Mouse (Mus musculus): ENCODE results near the gene Arfgef3. TPM values are rescaled to one million over a fixed set of nuclear protein-coding genes. Genes with fewer than 3 reads are reported as not detected.

Arfgef3 gene
- polyA plus RNA-seq, 1 experiment from 2014 or later = 6.4 TPM

DNA sequence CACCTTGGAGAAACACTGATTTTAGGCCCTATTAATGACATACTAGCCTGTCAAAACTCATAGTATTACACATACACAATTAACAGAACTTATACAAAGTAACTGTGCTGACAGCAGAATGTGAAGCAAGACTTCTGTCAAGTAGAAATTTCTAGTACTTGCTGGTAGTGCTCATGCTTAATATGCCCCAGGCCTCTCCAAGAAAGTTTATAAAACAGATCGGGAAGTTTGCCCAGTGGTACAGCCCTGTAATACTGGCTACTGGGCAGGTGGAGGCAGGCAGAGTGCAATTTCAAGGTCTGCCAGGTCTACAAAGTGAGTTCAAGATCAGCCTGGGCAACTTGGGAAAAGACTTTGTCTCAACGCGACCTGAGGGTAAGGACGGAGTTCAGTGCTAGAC lies 32.3 kb downstream of the Arfgef3 start:
- Histone ChIP-seq H3K27me3 (no peaks in the 10 kb centered on the region), H3K9ac (no peak overlapping the region), H3K4me2 (no peak overlapping the region), H3K4me1 (replicated peaks) (peaks cover 10% of the 10 kb centered on the region; the same call in 1 of the 2 replicates), H3K27ac (replicated peaks) (0 out of 2 replicates have a peak overlapping the region, but pooled peaks have one; percentile 21), H3K36me3 (no peaks in the 10 kb centered on the region), H3K4me3 (no peak overlapping the region), H3K9me3 (no peaks in the 10 kb centered on the region)
- ATAC-seq (ENCODE audit: low FRiP score, low read depth) = no peak
- WGBS = 92% methylated on average over 4 of the region's 4 CpGs

GRCm38 (mm10) chr10:18710949-18711348 lies 32.8 kb downstream of the Arfgef3 start:
- Histone ChIP-seq H3K4me3 (no peak overlapping the region), H3K27me3 (no peaks in the 10 kb centered on the region), H3K27ac (replicated peaks) (0 out of 2 replicates have a peak overlapping the region, but pooled peaks have one; percentile 21), H3K4me1 (replicated peaks) (peaks cover 10% of the 10 kb centered on the region; the same call in 1 of the 2 replicates), H3K9me3 (no peaks in the 10 kb centered on the region), H3K4me2 (no peak overlapping the region), H3K9ac (no peak overlapping the region), H3K36me3 (no peaks in the 10 kb centered on the region)
- ATAC-seq (ENCODE audit: low FRiP score, low read depth) = no peak
- WGBS = 52% methylated on average over 6 of the region's 6 CpGs

DNA sequence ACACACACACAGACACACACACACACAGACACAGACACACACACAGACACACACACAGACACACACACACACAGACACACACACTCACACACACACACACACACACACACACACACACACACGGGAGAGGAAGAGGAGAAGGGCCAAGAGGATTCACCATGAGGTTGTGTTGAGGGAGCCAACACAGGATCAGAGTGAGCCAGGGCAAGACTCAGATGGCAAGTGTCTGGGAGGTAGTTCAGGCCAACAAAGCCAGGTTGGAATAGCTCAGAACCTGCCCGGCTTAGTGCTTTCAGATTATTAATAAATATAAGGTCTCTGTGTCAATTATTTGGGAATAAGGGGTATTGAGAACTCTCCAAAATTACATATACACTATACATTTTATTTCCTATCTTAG lies 33.9 kb downstream of the Arfgef3 start:
- Histone ChIP-seq H3K27ac (replicated peaks) (no peak overlapping the region), H3K36me3 (no peaks in the 10 kb centered on the region), H3K9ac (no peak overlapping the region), H3K4me1 (replicated peaks) (peaks cover 11% of the 10 kb centered on the region; the same call in 1 of the 2 replicates), H3K9me3 (no peaks in the 10 kb centered on the region), H3K27me3 (no peaks in the 10 kb centered on the region), H3K4me2 (no peak overlapping the region), H3K4me3 (no peak overlapping the region)
- 90% methylated on average over 2 of the region's 2 CpGs for WGBS
- ATAC-seq (ENCODE audit: low FRiP score, low read depth) = no peak

DNA sequence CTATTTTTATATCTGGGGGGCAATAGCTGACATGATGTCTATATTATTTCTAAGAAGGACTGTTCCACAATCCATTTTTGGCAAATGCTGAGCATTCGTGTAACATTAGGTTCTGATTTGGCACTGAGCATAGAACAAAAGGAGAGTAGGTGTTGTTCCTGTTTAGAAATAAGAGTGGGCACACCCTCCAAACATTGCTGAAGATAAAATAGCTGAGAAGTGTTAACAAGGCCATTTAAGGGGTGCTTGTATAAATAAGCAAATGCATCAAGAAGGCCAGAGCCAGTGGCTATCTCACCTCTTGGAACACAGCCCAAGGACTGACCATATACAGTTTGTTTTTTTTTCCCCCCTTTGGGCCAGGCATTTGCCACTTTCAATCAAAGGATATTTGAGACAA lies 35.1 kb downstream of the Arfgef3 start:
- H3K4me1 ChIP-seq (replicated peaks) = peaks cover 14% of the 10 kb centered on the region; the same call in 1 of the 2 replicates
- H3K9me3 ChIP-seq = no peaks in the 10 kb centered on the region
- 84% methylated on average over 1 of the region's 1 CpGs for WGBS
- H3K9ac ChIP-seq = no peak overlapping the region
- no peak for ATAC-seq (ENCODE audit: low FRiP score, low read depth)
- no peaks in the 10 kb centered on the region for H3K36me3 ChIP-seq
- H3K4me3 ChIP-seq = no peak overlapping the region
- H3K4me2 ChIP-seq = no peak overlapping the region
- H3K27me3 ChIP-seq = no peaks in the 10 kb centered on the region
- H3K27ac ChIP-seq (replicated peaks) = no peak overlapping the region

GRCm38 (mm10) chr10:18704393-18705120 lies 39.2 kb downstream of the Arfgef3 start:
- Histone ChIP-seq H3K36me3 (no peaks in the 10 kb centered on the region), H3K4me2 (no peak overlapping the region), H3K27ac (replicated peaks) (no peak overlapping the region), H3K9ac (no peak overlapping the region), H3K27me3 (no peaks in the 10 kb centered on the region), H3K4me3 (no peak overlapping the region), H3K4me1 (replicated peaks) (peaks cover 9% of the 10 kb centered on the region), H3K9me3 (no peaks in the 10 kb centered on the region)
- WGBS = 47% methylated on average over 4 of the region's 4 CpGs
- 0 out of 2 replicates have a peak, but pooled peaks have one; percentile 35 for ATAC-seq (ENCODE audit: low FRiP score, low read depth)

GRCm38 (mm10) chr10:18701517-18701916 lies 42.2 kb downstream of the Arfgef3 start:
- no peak overlapping the region for H3K4me2 ChIP-seq
- H3K4me3 ChIP-seq = no peak overlapping the region
- no peaks in the 10 kb centered on the region for H3K36me3 ChIP-seq
- H3K9me3 ChIP-seq = no peaks in the 10 kb centered on the region
- no peaks in the 10 kb centered on the region for H3K27me3 ChIP-seq
- no peak overlapping the region for H3K9ac ChIP-seq
- no peak for ATAC-seq (ENCODE audit: low FRiP score, low read depth)
- peaks cover 9% of the 10 kb centered on the region for H3K4me1 ChIP-seq (replicated peaks)
- no peak overlapping the region for H3K27ac ChIP-seq (replicated peaks)

DNA sequence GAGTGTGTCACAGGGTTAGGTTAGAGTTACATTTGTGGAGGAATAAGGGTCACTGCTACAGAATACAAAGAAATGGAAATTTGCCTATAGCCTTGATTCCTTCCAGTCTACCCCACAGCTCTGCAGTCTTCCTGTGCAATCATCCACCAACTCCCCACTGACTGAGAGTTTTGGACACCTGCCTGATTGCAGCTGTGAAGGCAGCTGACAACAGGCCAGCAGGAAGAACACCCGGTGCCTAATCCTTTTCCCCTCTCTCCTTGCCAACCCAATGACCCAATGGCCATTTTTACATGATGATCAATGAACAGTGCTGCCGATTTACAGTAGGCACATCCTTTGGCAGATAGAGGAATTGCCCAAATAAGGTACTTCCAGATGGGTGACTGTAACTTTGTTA lies 43.6 kb downstream of the Arfgef3 start:
- ATAC-seq (ENCODE audit: low FRiP score, low read depth) = no peak
- peaks cover 9% of the 10 kb centered on the region for H3K4me1 ChIP-seq (replicated peaks)
- no peak overlapping the region for H3K4me3 ChIP-seq
- H3K36me3 ChIP-seq = 0 out of 2 replicates have a peak, but pooled peaks cover 8% of the 10 kb centered on the region
- H3K9me3 ChIP-seq = no peaks in the 10 kb centered on the region
- 66% methylated on average over 2 of the region's 2 CpGs for WGBS
- H3K27ac ChIP-seq (replicated peaks) = no peak overlapping the region
- H3K9ac ChIP-seq = no peak overlapping the region
- H3K4me2 ChIP-seq = no peak overlapping the region
- no peaks in the 10 kb centered on the region for H3K27me3 ChIP-seq

DNA sequence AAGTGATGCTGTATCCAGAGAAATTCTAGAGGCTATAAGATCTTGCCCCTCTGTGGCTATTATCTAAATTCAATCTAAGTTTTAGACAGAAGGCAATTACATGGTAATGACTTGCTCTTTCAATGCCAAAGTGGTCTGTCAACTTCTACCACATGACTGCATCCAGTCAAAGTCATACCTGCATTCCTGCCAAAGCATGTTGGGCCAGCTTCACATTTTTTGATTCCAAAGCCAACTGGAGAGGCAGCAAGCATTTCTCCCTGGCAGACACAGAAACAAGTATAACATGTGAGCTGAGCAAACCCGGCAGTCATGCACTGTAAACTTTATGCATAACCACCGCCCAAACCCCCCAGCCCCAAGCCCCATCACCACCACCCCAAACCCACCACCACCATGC lies 44.6 kb downstream of the Arfgef3 start:
- ATAC-seq (ENCODE audit: low FRiP score, low read depth) = no peak
- no peak overlapping the region for H3K9ac ChIP-seq
- H3K4me1 ChIP-seq (replicated peaks) = peaks cover 5% of the 10 kb centered on the region
- no peaks in the 10 kb centered on the region for H3K27me3 ChIP-seq
- no peak overlapping the region for H3K27ac ChIP-seq (replicated peaks)
- no peak overlapping the region for H3K4me2 ChIP-seq
- H3K36me3 ChIP-seq = 0 out of 2 replicates have a peak, but pooled peaks cover 10% of the 10 kb centered on the region
- no peaks in the 10 kb centered on the region for H3K9me3 ChIP-seq
- no peak overlapping the region for H3K4me3 ChIP-seq
- 95% methylated on average over 2 of the region's 2 CpGs for WGBS

DNA sequence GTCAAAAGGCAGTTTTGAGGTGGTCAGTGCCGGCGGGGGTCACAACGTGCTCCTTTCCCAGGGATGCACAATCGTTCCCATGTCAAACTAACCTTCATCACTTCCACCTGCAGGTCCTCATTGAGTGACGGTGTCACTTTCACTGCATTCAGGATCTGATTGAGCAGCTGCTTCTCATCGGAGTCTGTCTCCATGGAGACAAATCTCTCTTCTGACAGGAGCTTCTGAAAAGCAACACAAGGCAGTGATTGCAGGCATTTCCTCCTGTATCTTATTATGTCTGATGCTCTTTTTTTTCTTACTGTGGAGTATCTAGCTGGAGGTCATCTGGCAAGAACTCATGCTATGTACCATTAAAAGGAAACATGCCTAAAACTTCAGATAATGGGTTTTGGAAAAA lies 47.3 kb downstream of the Arfgef3 start:
- Histone ChIP-seq H3K36me3 (0 out of 2 replicates have a peak, but pooled peaks cover 10% of the 10 kb centered on the region), H3K4me2 (no peak overlapping the region), H3K4me3 (no peak overlapping the region), H3K27ac (replicated peaks) (no peak overlapping the region), H3K9me3 (no peaks in the 10 kb centered on the region), H3K27me3 (no peaks in the 10 kb centered on the region), H3K4me1 (replicated peaks) (peaks cover 5% of the 10 kb centered on the region), H3K9ac (no peak overlapping the region)
- no peak for ATAC-seq (ENCODE audit: low FRiP score, low read depth)
- WGBS = 50% methylated on average over 6 of the region's 6 CpGs

GRCm38 (mm10) chr10:18688234-18688633 lies 55.5 kb downstream of the Arfgef3 start:
- H3K27ac ChIP-seq (replicated peaks) = no peak overlapping the region
- 40% methylated on average over 2 of the region's 2 CpGs for WGBS
- no peak overlapping the region for H3K4me3 ChIP-seq
- no peak overlapping the region for H3K9ac ChIP-seq
- no peaks in the 10 kb centered on the region for H3K4me1 ChIP-seq (replicated peaks)
- H3K9me3 ChIP-seq = no peaks in the 10 kb centered on the region
- no peaks in the 10 kb centered on the region for H3K27me3 ChIP-seq
- ATAC-seq (ENCODE audit: low FRiP score, low read depth) = no peak
- H3K4me2 ChIP-seq = no peak overlapping the region
- H3K36me3 ChIP-seq = no peaks in the 10 kb centered on the region; the same call in 1 of the 2 replicates

- H3K4me1 ChIP-seq (replicated peaks) = peaks cover 3% of the 10 kb centered on the region
- peaks cover 8% of the 10 kb centered on the region; the same call in 1 of the 2 replicates for H3K36me3 ChIP-seq
- H3K27me3 ChIP-seq = no peaks in the 10 kb centered on the region
- no peak overlapping the region for H3K4me3 ChIP-seq
- 0 out of 2 replicates have a peak overlapping the region, but pooled peaks have one; percentile 9 for H3K27ac ChIP-seq (replicated peaks)
- no peak for ATAC-seq (ENCODE audit: low FRiP score, low read depth)
- WGBS = 72% methylated on average over 2 of the region's 2 CpGs
- H3K9me3 ChIP-seq = no peaks in the 10 kb centered on the region
- H3K4me2 ChIP-seq = no peak overlapping the region
- H3K9ac ChIP-seq = no peak overlapping the region
Observed at GRCm38 (mm10) chr10:18681385-18681954, 62.3 kb downstream of the Arfgef3 start.

DNA sequence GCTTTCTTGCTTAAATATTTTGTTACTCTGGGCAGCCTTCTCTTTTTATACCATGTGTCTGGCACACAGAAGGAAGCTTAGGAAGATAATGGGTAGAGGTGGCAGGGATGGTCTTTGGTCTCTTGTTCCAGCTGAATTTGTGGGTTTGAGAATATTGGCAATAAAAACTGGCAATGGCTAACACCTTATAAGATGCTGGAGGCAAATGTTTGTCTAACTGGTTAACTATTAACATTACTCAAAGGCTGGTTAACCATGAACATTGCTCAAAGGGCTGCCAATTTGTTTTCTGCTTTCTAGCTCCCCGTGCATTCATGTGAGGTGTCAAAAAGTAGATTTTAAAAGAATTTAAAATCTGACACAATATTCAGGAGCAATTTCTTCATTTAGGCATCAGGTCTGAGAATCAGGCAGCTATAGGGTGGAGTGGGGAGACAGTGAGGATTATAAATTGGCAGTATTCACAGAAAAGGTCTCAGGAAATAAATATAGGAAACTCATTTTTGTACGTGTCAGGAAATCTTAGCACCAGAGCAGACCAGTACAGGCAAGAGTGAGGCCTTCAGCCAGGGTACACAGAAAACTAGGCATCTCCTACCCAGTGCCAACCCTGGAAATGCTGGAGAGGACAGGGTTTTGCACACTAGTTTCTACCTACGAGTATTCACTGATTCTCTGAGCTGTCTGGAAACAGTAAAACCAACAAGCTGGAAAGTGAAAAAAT lies 62.9 kb downstream of the Arfgef3 start:
- H3K4me1 ChIP-seq (replicated peaks) = peaks cover 3% of the 10 kb centered on the region
- 69% methylated on average over 3 of the region's 3 CpGs for WGBS
- H3K27me3 ChIP-seq = no peaks in the 10 kb centered on the region
- no peaks in the 10 kb centered on the region for H3K9me3 ChIP-seq
- H3K9ac ChIP-seq = no peak overlapping the region
- no peak overlapping the region for H3K4me3 ChIP-seq
- H3K27ac ChIP-seq (replicated peaks) = 0 out of 2 replicates have a peak overlapping the region, but pooled peaks have one; percentile 9
- ATAC-seq (ENCODE audit: low FRiP score, low read depth) = no peak
- no peak overlapping the region for H3K4me2 ChIP-seq
- peaks cover 14% of the 10 kb centered on the region; the same call in 1 of the 2 replicates for H3K36me3 ChIP-seq

Measured in hindbrain, embryonic 15.5 days (tissue).